Mouse (Mus musculus): ENCODE data around the gene Arhgap28.
"Not testable (repeated sequence)": the region's sequence is repeated elsewhere in the genome, so short reads cannot be mapped to it uniquely, and the experiment has no call there.

Arhgap28 gene

DNA sequence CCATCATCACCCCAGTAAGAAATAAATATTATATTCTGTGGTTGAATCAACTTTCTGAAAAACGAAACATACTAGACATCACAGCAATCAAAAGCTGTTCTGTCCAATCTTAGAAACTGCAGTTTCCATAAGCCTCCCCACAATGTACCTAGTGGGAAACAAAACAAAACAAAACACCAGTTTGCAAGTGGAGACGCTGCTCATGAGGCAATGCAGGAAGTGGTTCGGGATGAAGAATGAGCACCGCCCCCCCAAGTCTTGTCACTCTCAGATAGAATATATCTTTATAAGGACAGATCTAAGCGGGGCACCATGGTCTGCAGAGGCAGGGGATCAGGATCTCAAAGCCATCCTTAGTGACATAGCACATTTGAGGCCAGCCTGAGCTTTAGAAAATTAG, 117.6 kb downstream of the Arhgap28 start:
- DNase-seq (ENCODE audit: low read depth, low spot score) = no peak

DNA sequence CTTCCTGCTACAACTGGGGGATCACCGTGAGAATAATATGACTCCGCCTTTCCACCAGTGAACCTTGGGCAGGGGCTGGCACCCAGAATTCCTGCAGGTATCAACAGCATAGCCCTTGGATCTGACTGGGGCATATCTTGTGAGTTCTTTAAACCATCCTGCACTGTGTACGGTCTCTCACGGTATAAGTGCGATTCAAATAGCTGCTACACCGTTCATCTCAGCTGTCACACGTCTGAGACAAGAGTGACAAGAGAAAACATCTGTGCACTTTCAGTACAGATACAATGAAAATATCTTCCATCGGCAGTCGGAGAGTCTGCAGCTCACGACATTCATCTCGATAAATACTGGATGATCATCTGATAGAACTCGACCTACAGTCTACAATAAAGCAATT, 126.3 kb downstream of the Arhgap28 start:
- DNase-seq (ENCODE audit: low read depth, low spot score) = no peak

DNA sequence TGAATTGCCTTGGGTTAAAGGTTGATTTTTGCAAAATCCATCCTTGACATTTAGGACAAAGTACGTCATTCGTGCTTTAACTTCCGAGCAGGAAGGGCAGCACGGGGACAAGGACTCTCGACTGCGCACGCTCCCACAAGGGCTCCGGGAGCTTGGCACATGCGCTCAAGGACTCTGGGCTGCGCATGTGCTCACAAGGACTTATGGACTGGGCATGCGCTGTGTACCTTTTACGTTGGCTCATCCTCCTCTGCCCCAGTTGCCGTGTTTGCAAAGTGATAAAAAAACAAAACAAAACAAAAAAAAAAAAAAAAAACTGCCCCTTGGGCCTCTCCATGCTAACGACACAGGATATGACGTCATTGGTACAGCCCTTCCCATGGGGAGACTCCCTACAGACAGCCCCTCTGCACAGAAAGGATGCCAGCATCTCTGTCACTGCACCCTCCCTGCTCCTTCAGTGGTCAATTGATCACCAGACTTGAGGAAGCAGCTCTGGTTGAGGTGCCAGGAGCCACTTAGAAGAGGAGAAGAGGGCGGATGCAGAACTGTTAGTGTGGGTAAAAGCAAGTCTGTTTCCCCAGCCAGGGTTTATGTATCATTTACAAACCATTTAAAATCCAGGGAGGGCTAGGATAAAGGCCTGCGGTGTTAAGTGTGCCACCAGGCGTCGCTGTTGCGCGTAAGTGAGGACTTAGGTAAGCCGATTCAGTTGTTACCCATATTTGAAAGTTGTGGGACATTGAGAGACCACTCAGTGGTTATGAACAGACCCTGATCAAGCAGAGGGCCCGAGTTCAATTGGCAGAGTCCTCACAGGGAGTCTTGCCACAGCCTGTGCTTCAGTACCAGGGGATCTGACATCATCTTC, 134.0 kb downstream of the Arhgap28 start:
- DNase-seq (ENCODE audit: low read depth, low spot score) = no peak

DNA sequence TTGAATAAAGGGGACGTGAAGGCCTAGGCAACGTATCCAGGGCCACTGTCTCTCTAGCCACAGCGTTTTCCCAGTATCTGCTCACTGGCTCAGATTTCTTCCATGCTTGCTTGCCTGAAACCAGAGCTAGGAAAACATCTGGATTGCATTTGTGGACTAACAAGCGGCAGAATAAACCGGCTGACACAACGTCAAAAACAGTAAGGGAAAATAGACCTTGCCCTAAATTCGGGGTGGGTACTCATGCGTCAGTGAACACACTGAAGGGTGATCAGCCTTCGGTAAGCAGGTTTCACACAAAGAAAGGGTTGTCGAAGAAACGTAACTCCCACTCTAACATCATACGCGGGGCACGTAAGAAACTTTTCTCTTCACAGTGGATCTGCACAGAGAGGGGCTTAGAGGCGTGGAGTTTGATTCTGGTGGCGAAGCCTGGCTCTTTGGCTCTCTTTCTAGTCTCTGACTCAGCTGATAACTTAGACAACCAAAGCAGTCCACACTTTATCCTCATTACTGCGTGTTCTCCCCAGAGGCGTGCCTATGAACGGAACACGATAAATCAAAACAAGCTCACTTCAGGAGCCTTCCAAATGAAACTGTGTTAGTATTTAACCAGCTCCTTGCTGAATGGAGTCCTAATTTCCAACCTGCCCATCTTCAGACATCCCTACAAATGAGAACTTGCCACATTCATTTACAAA, 137.2 kb downstream of the Arhgap28 start:
- no peak for DNase-seq (ENCODE audit: low read depth, low spot score)

DNA sequence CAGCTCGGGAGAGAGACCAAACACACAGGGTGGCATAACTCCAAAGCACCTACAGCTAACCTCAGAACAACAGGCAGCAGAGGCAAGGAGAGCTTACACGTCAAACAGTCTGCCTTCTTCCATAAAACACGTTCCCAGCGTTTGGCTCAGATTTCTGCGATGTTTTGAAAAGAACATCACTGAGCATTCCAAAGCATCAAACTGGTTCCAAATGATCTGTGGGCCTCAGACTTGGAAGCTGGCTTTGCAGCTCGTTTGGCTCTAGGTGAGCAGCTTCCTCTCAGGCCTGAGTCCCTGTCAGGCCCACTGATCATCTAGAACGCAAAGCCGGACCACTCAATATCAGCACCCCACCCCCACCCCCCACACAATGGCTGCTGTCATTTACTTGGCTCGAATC, 137.9 kb downstream of the Arhgap28 start:
- no peak for DNase-seq (ENCODE audit: low read depth, low spot score)

DNA sequence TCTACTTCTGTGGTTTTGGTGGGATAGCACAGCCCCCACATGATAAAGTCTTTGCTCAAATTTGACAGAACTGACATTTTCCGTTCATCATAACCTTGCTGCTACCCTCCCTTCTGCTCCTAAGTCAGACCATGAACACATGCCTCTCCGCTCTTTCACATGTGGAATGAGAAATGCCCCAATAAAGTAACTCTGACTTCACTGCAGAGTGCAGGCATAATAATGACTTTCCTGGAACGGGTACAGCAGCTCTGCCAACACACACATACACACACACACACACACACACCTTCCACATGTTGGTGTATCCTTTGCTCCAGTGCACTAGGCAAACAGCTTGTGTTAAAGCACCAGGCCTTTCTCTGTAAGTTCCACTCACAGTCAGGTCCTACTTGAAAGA, 139.0 kb downstream of the Arhgap28 start:
- DNase-seq (ENCODE audit: low read depth, low spot score) = no peak

DNA sequence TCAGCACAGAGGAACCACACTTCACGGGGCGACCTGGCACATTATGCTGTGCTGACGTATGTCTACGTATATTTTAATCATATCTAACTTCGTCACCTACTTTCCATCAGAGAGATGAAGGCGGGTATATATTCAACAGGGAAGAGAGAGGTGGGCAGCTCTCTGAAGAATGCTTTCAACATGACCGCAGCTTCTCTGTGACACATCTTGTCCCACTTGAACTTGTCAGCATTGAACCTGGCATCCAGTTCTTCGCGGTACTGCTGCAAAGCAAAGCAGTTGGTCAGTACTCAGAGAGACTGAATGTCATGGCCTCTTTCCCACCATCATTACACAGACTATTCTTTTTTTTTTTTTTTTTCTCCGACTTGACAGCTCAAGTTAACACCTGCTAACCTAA, 139.6 kb downstream of the Arhgap28 start:
- DNase-seq (ENCODE audit: low read depth, low spot score) = no peak

DNA sequence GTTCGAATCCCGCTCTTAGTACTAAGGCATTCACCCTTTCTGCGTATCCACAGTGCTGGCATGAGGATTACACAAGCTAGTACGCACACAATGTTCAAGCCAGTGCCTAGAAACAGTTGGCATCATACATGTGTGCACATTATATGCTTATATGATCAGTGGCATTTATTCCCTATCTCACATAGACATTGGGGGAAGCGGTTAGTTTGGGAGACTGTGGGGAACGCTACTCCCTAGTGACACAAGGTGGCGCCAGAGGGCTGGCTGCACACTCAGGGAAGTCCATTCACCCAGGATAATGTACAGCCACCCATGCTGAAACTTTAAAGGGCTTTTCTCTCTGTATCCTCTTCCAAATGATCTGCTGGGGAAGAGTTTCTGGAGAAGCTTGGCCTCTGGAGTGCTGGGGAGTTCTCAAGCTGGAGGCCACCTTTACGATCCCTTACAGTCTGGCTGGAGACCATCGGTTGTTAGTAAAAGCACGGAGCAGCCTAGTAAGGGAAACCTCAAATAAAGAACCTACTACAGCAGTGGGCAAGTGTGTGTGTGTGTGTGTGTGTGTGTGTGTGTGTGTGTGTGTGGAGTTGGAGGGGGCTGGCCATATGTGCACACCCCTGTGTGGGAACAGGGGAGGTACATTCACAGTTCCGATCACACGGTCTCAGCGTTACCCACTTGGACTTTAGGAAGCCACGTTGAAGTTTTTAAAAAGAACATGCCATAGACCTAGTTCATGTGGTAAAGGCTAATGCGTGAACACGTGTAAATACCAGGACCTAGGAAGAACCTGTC, 142.0 kb downstream of the Arhgap28 start:
- no peak for DNase-seq (ENCODE audit: low read depth, low spot score)

DNA sequence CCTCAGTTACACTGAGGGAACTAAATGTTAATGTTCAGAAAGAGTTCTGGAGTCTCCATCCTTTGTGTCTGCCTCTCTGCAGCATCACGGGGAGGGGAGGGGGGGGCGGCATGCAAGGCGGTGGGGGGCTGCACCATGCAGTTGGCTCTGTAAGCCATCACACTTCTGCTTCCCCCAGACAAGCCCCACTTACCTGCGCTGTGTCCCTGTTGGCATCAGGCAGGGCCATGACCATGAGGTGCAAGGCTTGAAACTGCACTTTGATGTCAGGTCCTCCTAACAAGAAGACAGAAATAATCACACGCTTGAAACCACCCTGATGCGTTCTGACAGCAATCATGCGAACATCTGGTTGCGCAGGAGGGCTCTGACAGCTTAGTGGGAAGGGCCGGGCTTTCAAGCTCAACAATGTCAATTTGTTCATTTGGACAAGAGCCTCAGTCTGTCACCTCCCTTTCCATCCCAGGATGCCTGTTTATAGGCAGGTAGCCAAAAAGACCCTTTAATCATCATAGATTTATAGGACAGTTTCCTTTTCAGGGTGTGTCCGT, 142.8 kb downstream of the Arhgap28 start:
- DNase-seq (ENCODE audit: low read depth, low spot score) = no peak

DNA sequence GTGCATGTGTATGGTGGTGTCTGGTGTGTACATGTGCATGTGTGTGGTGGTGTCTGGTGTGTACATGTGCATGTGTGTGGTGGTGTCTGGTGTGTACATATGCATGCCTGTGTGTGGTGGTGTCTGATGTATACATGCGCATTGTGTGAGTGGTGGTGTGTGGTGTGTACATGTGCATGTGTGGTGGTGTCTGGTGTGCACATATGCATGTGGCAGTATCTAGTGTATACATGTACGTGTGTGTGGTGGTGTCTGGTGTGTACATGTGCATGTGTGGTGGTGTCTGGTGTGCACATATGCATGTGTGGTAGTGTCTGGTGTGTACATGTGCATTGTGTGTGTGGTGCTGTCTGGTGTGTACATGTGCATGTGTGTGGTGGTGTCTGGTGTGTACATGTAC, 162.4 kb downstream of the Arhgap28 start:
- DNase-seq (ENCODE audit: low read depth, low spot score) = not testable (repeated sequence)

DNA sequence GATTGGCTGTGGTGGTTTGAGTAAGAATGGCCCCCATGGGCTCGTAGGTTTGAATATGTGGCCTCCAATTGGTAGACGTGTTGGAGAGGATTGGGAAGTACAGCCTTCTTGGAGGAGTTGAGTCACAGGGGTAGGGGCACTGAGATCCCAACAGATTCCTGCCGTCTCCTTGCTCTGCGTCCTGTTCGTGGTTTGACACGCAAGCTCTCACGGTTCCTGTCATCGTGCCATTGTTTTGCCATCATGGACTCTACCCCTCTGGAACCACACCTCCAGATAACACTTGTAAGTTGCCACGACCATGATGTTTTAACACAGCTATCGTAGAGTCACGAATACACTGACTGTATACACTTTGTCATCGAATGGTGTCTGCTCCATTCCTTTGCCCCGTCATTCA, 165.0 kb downstream of the Arhgap28 start:
- DNase-seq (ENCODE audit: low read depth, low spot score) = no peak

DNA sequence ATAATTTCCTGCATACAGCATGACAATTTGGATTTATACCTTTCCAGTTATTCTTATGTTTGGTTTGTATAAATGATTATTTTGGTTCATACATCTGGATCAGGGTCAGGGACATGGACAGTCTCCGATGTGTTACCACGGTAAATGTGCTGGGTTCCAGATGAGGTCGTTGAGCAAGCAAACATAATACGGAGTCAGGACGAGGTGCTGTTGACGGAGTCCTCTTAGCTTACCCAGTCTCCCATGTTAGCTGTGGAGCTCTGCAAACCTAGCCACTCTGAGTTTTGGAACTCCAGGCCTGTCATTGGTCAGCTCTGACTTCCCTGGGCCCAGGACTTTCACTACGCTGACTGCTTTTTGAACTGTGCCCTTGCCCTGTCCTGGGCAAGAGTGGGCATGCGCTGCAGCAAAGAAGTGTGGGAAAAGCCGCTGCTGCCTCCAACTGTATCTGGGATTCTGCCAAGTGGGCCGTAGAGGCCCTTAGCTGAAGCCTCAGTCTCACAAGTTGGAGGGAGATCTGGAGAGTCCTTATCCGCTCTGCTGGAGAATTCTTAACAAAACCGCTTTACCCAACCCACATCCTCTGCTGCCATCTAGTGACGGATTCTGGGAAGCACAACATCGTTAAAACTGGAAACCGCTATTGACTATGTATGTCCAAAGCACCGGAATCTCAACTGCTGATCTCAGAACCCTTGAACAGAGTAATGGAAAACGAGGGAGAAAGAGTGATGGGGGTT, 166.4 kb downstream of the Arhgap28 start:
- no peak for DNase-seq (ENCODE audit: low read depth, low spot score)

DNA sequence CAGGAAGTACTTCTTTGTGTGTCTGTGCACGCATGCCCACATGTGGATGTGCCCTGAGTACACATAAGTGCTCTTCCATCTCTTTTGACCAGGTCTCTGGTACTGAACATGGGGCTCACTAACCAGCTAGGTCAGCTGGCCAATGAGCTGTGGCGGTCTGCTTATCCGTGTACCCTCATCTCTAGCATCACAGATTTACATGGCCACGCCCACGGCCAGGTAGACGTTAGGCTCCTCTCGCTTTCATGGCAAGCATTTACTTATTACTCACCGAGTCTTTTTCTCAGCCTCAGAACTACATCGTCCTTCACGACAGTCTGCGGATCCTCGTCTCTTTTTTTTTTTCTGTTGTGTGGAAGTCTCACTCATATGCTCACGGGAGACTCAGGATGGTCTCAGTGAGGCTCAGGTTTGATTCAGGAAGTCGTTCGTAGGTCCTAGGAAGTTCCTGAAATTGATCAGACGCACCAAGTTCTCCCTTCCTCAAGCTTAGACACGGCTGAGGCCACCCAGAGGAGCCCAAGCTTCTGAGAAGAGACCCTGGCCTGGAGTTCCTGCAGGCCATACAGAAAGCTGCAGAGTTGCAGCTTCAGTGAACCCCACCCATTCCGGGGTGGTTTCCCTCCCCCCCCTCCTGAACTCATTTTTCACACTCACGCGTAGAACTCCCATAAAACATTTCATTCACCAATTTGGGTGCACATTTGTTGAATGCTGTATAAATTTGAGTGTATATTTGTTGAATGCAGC, 167.6 kb downstream of the Arhgap28 start:
- DNase-seq (ENCODE audit: low read depth, low spot score) = no peak

DNA sequence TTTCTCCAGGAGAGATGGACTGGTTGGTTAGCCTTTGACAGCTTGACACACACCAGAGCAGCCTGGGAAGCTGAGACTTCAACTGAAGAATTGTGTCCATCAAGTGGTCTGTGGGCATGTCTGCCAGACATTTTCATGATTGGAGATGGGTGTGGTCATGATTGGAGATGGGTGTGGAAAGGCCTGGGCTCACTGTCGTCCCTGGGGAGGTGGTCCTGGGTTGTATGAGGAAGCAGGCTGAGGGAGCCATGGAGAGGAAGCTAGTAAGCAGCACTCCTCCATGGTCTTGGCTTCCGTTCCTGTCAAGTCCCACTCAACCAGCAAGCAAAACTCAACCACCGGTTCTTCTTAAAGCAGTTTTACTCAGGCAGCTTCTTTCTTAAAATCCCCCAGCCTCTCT, 176.5 kb downstream of the Arhgap28 start:
- no peak for DNase-seq (ENCODE audit: low read depth, low spot score)

DNA sequence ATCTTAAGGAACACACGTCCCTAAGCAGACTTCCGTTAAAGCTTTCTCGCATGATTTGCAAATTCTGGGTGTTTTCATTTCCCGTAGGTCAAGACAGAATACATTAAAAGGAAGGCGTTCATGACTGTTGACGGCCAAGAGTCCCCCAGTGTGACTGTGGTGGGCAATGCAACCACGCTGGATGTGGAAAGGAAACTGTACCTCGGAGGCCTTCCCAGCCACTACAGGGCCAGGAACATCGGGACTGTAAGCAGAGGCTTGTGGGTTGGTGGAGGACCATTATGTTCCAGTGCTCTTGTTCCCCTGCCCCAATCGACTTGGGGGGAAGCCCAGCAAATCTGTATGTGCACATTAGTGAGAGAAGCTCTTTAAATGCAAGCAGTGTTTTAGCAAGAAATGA, 187.0 kb downstream of the Arhgap28 start:
- DNase-seq (ENCODE audit: low read depth, low spot score) = no peak

DNA sequence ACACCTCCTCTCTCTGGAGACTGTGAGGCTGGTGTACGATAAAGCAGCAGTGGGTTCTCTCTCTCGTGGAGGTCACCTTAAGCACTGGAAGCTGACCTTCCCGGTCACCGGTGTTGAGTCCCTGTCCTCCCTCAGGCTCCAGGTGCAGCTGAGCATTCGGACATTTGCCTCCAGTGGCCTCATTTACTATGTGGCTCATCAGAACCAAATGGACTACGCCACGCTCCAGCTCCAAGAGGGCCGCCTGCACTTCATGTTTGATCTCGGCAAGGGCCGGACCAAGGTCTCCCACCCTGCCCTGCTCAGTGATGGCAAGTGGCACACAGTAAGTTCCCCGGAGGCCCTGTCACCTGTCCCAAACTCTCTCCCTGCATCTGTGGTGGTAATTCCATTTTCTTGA, 188.2 kb downstream of the Arhgap28 start:
- no peak for DNase-seq (ENCODE audit: low read depth, low spot score)

DNA sequence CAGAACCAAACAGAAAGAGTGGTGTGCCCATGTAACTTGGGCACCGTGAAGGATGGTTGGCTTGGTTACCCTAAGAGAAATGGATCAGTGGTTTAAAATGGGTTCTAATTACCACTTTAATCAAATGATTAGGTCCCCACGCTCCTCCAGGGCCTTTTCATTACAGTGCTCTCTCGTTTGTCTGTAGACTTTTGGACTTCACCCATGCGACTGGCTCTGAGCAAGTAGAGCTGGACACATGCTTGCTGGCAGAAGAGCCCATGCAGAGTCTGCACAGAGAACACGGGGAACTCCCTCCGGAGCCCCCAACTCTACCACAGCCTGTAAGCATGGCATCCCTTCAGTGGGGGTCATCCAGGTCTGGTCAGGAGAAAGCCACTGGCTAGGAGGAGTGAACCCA, 190.3 kb downstream of the Arhgap28 start:
- DNase-seq (ENCODE audit: low read depth, low spot score) = no peak

DNA sequence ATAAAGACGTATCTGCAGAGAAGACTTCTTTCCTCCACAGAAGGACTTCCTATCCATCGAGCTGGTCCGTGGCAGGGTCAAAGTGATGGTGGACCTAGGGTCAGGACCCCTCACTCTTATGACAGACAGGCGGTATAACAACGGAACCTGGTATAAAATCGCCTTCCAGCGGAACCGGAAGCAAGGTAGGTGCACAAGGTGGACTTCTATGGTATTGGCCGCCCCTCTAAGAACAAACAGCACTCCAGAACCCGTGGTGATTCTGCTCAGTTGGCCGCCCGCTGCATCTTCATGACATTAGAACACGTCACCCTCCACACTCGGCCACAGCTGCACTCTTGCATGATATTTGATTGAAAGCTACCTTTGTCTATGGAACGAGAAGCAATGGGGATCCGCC, 194.7 kb downstream of the Arhgap28 start:
- DNase-seq (ENCODE audit: low read depth, low spot score) = no peak
